Mouse (Mus musculus) embryo, embryonic 11.5 days (tissue): ENCODE results near the gene Dact3.

Source experiments
- DNase-seq: peaks from one replicate; pipeline ENCODE4 v3.0.0-alpha.2; 2012; ENCODE audit warnings: low read depth, low spot score

The Dact3 gene

GRCm38 (mm10) chr7:16875310-16875325 is at the start of gene Dact3:
Gene Dact3 (plus strand): TSS chr7:16875317.
- no peak for DNase-seq

GRCm38 (mm10) chr7:16825785-16826184 is 49.3 kb upstream of the Dact3 start:
- DNase-seq, result no peak

- DNase-seq, result no peak
Measured at GRCm38 (mm10) chr7:16826571-16826970, 48.5 kb upstream of the Dact3 start.

- no peak for DNase-seq
Measured at GRCm38 (mm10) chr7:16827274-16827673, 47.8 kb upstream of the Dact3 start.

GRCm38 (mm10) chr7:16830449-16830848 is 44.7 kb upstream of the Dact3 start:
- no peak for DNase-seq

- no peak for DNase-seq
Measured at GRCm38 (mm10) chr7:16837916-16838803, 37.0 kb upstream of the Dact3 start.

GRCm38 (mm10) chr7:16838804-16839426 is 36.2 kb upstream of the Dact3 start:
- DNase-seq, result no peak

- DNase-seq, result no peak
Measured at GRCm38 (mm10) chr7:16839427-16840108, 35.5 kb upstream of the Dact3 start.

- no peak for DNase-seq
Measured at GRCm38 (mm10) chr7:16840109-16840491, 35.0 kb upstream of the Dact3 start.

GRCm38 (mm10) chr7:16841078-16841477 is 34.0 kb upstream of the Dact3 start:
- DNase-seq, result no peak

GRCm38 (mm10) chr7:16841561-16842560 is 33.3 kb upstream of the Dact3 start:
- no peak for DNase-seq

- DNase-seq, result peak; percentile 78
Measured at GRCm38 (mm10) chr7:16842645-16843063, 32.5 kb upstream of the Dact3 start, which contains the start of gene Prkd2. Gene Prkd2 (plus strand): TSS chr7:16842902.

- DNase-seq, result no peak
Measured at GRCm38 (mm10) chr7:16843441-16844171, 31.5 kb upstream of the Dact3 start.

GRCm38 (mm10) chr7:16844696-16845071 is 30.4 kb upstream of the Dact3 start:
- DNase-seq, result no peak

GRCm38 (mm10) chr7:16845072-16845819 is 29.9 kb upstream of the Dact3 start:
- DNase-seq, result no peak

GRCm38 (mm10) chr7:16845820-16846167 is 29.3 kb upstream of the Dact3 start:
- DNase-seq, result no peak

- DNase-seq, result no peak
Measured at GRCm38 (mm10) chr7:16846775-16847174, 28.3 kb upstream of the Dact3 start.

GRCm38 (mm10) chr7:16847507-16847906 is 27.6 kb upstream of the Dact3 start:
- DNase-seq, result no peak

GRCm38 (mm10) chr7:16848579-16848978 is 26.5 kb upstream of the Dact3 start:
- DNase-seq, result no peak

- DNase-seq, result no peak
Measured at GRCm38 (mm10) chr7:16851636-16852035, 23.5 kb upstream of the Dact3 start.
